Mouse (Mus musculus) megakaryocyte progenitor cell, adult 5-6 weeks (primary cell): Measurements from ENCODE around the gene Noxo1. TPM values are rescaled to one million over a fixed set of nuclear protein-coding genes. Genes with fewer than 3 reads are reported as not detected.

Experiments used
- ATAC-seq: replicated peaks from 2 replicates; pipeline ENCODE4 v1.8.0; 2016; ENCODE audit warnings: mild to moderate bottlenecking, moderate TSS enrichment, inconsistent platforms; ENCODE audit not compliant: poor library complexity
- total RNA-seq, 2 experiments: library from RNA; stranded (forward) in 1 of 2; stranded (reverse) in 1 of 2; fragments of 157-497, 149-512 nt in 1 of 2; fragments of 200-1000 nt in 1 of 2; gene quantifications; 2 replicates each; pipeline versions ENCODE4 v1.2.3 to v1.2.4; 2015 to 2017

Noxo1 gene
- total RNA-seq, 2 experiments from 2014 or later, result 1.2 to 2.6 TPM

GRCm38 (mm10) chr17:24676187-24676586 is 19.8 kb upstream of the Noxo1 start:
- peak; percentile 86 for ATAC-seq

DNA sequence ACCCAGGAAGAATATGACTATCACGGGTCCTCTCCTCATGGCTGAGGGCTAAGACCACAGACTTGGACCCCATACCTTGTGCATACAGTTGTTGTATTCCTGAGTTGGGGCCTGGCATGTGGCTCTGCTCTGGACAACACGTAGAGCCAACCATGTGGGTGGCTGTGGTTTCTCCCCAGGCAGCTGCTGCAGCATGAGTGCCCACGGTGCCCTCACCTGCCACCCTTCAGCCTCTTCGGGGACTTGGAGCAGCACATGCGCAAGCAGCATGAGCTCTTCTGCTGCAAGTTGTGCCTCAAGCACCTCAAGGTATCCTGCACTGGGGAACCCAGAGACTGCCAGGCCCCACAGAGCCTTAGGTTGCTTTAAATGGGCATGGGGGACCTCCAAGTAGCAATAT is 19.2 kb upstream of the Noxo1 start:
- no peak for ATAC-seq

DNA sequence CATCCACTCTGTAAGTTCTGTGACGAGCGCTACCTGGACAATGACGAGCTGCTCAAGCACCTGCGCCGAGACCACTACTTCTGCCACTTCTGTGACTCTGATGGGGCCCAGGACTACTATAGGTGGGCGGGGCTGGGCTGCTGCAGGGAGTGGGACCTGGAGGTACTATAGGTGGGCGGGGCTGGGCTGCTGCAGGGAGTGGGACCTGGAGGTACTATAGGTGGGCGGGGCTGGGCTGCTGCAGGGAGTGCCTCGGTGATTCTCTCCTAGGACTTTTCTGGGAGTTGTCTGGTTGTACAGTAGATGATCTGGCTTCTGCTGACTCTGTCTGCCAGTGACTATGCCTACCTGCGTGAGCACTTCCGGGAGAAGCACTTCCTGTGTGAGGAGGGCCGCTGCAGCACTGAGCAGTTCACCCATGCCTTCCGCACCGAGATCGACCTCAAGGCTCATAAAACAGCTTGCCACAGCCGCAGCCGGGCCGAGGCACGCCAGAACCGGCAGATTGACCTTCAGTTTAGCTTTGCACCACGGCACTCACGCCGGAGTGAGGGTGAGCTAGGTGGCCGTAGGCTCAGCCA is 18.4 kb upstream of the Noxo1 start:
- no peak for ATAC-seq

GRCm38 (mm10) chr17:24686514-24686913 is 9.5 kb upstream of the Noxo1 start:
- peak; percentile 60 for ATAC-seq

DNA sequence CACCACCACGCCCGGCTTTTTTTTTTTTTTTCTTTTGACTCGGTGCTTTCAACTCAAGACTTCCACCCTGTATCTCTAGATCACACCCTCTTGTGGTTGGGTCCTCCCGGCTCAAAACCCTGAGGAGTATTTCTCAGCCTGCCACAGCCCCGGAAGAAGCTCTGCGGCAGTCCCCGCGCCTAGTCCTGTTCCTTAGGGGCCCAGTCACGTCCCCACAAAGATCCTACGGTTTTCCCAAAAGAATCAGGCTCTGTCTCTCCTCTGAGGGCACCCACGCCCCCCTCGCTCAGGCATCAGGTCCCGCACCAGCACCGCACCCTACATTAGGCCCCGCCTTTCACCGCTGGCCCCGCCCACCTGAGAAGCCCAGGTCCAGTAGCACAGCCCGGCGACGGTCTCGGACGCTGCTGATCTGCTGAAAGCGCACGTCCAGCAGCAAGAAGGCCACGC is 8.9 kb upstream of the Noxo1 start:
- ATAC-seq, result peak; percentile 78

GRCm38 (mm10) chr17:24687599-24687998 is 8.4 kb upstream of the Noxo1 start:
- no peak for ATAC-seq

- ATAC-seq, result no peak
Measured at GRCm38 (mm10) chr17:24689251-24690081, 6.6 kb upstream of the Noxo1 start, which contains the start of gene Syngr3. Syngr3 (minus strand) TSS chr17:24689955.

- ATAC-seq, result no peak
Measured at GRCm38 (mm10) chr17:24692385-24692784, 3.6 kb upstream of the Noxo1 start.

DNA sequence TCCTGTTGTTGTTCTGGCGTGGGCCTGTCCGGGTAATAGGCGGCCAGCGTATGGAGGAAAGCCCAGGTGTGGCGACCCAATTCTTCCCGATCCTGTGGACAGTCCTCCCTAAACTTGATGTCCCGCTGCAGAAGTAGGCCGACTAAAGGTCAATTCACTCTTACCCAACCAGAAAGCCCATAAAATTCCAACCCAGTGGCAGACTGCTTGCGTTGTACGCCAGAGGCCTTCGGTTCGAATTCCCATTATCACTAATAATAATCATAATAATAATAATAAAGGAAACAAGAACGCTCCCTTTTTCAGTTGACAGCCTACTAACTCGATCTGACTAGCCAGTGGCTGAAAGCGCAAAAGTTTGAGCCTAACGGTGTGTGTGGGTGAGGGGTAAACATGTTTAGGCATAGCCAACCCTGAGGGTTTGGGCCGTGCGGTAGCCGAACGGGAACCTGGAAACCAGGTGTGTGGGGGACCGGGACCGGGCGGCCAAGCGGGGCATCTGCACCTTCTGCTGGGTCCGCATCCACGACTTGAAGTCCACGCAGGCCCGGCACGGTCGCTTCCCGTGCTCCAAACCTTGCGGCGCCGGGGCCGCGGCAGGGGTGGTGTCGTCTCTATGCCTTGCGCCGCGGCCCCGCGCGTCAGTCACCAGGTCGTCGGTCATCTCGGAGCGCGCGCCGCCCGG is 566 bp upstream of the Noxo1 start:
- peak; percentile 1; the same call in 1 of the 2 replicates for ATAC-seq

DNA sequence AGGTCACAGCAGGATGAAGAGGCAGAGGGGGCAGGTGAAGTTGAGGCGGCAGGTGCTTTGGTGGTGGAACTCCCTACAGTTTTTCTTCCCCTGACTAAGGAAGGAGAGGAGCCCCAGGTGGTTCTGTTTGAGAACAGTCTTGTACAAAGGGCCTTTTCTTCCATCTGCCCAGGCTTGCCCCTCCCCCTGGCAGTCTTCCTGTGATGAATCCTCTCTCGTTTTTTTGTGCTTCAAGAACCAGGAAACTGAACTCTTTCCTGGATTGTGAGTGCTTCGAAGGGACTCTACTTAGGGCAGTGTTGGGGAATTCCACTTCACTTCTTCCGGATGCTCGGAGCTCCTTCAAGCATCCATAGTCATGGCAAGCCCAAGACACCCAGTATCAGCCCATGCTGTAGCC is 2.0 kb downstream of the Noxo1 start:
- no peak for ATAC-seq

DNA sequence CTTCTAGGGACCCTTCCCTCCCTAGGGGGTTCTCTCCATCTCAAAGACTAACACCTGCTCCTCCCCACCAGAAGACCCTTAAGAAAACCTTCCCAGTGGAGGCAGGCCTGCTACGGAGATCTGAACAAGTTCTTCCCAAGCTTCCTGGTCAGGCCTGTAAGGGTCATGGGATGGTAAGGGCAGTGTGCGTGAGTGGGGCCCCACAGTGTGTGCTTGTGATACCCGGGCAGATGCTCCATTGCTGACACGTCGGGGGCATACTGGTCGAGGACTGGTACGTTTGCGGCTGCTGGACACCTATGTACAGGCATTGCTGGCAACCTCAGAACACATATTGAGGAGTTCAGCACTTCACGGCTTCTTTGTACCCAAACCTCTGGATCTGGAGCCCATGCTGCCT is 2.7 kb downstream of the Noxo1 start:
- ATAC-seq, result no peak

DNA sequence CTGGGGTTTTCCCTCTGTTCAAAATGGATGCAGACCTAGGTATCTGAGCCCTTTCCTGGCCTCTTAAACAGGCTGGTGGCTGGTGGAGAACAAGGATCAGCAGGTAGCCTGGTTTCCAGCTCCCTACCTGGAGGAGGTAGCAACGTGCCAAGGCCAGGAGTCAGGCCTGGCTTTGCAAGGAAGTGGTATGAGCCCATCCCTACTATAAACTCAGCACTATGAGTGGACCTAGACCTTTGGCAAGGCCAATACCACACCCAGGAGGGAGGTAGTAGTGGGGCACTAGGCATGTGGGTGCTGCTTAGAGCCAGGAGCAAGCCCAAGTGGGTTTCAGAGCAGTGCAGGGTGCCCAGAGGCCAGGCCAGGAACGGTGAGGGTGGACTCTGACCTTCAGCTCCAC is 3.4 kb downstream of the Noxo1 start:
- no peak for ATAC-seq

- no peak for ATAC-seq
Measured at GRCm38 (mm10) chr17:24701251-24701650, 5.2 kb downstream of the Noxo1 start.

DNA sequence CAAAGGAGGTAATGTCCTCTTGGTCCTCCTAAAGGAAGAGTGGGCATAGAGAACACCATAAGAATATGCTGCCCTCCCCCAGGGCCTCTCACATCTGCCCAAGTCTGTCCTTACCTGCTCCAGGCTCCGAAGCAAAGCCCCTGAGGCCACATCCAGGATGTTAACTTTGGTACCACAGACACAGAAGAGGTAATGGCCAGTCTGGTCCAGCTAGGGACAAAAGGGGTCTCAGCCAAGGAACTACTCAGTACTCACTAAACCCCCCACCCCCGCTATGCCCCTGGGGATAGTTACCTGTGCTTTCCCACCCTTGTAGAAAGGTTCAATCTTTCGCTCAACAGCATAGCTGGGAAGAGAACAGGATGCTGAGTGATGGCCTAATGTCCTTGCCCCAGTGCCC is 9.8 kb downstream of the Noxo1 start:
- no peak for ATAC-seq

DNA sequence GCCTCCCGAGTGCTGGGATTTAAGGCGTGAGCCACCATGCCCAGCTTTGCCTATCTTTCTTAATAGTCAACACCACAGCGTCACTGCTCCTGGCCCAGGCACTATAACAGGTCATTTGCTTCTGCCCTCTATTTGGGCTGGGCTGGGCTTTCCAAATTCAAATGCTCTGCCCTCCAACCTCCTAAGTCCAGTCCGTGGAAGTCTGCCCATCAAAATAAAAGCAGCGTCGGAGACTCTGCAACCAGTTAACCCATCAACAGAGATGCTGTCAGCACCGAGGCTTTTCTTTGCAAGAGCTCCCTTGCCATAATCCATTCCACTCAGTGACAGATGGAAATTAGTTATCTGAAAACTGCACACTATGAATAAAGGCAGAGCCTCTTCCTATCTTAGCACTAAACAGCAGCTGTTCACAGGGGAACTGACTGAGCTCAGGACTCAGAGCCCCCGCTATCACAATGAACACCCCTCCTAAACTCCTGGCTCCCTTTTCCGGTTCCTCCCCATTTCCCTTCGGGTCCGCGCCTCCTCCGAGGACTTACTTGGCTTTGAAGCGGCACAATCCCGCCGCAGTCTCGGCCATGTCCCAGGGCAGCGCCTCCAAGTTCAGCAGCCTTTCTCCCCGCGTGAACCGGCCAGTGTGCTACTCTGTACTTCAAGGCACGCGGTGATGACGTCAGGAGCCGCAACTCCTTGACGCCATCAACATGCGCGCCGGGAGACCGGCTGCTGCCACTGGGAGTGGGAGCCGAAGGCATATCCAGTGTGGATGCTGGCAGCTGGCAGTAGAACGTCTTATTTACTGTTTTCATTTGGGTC is 11.2 kb downstream of the Noxo1 start, which contains the start of gene Tbl3:
TSS of gene Tbl3 (minus strand) at position 679 of the 819 bp plus-strand sequence.
- peak; percentile 89 for ATAC-seq

DNA sequence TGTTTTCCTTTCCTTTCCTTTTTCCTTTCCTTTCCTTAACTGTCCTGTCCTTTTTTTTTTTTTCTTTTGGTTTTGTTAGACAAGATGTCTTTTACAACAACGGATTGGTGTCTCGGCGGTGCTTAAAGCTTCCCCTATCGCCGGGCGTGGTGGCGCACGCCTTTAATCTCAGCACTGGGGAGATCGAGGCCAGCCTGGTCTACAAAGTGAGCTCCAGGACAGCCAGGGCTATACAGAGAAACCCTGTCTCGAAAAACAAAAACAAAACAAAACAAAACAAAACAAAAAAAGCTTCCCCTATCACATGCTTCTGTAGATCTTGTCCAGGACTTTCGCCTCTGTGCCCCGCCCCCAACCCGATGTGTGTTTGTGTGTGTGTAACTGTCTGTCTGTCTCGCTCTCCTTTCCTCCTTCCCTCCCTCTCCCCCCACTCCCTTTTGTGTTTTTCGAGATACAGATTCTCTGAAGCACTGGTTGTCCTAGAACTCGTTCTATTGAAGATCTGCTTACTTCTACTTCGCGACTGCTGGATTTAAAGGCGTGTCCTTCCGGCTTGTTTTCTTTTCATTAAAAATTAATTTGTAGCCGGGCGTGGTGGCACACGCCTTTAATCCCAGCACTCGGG is 11.9 kb downstream of the Noxo1 start:
- ATAC-seq, result peak; percentile 13

GRCm38 (mm10) chr17:24708646-24709045 is 12.6 kb downstream of the Noxo1 start:
- ATAC-seq, result peak; percentile 64

DNA sequence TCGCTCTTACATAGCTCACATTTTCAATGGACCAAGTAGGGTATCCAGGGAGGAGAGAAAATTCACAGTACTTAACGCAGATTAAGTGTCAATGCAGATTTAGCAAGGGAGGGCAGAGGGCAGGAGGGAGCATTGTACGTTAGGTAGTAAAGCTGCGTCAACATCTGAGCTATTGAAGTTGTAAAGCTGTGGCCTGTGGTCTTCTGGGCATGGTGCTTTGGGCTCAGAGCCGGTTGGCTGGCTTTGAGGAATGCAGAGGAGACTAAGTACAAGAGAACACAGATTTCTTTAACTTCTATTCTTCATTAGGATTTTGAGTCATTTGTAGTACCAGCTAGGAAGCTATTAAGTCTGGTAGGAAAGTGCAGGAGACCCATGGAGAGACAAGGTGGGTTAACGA is 19.5 kb downstream of the Noxo1 start:
- no peak for ATAC-seq

GRCm38 (mm10) chr17:24716166-24716682 is 20.2 kb downstream of the Noxo1 start:
- no peak for ATAC-seq

GRCm38 (mm10) chr17:24717943-24718342 is 21.9 kb downstream of the Noxo1 start, which contains the start of the genes Rnf151 and Rps2:
Rnf151 (minus strand) TSS chr17:24718063.
Rps2 (plus strand) TSS chr17:24718116.
- no peak for ATAC-seq
